Mouse (Mus musculus) G1E (cell line): Measurements from ENCODE around the gene Gm26566.

Experiments
- CTCF ChIP-seq: IDR thresholded peaks from 2 replicates; pipeline ENCODE4 v1.5.1; 2012; ENCODE audit warnings: low read depth, low read length, inconsistent platforms, mixed read lengths
- GATA1 ChIP-seq: IDR thresholded peaks from 2 replicates; pipeline ENCODE4 v1.6.1; 2012; ENCODE audit warnings: borderline replicate concordance, low read length, inconsistent platforms, mixed read lengths
- GATA2 ChIP-seq: IDR thresholded peaks from 2 replicates; pipeline ENCODE4 v1.6.1; 2012; ENCODE audit warnings: low read depth, low read length, inconsistent platforms, borderline replicate concordance
- TAL1 ChIP-seq: conservative IDR thresholded peaks from 2 replicates; pipeline ENCODE4 v1.6.1; 2012; ENCODE audit warnings: low read depth, low read length, inconsistent platforms, mixed read lengths

DNA sequence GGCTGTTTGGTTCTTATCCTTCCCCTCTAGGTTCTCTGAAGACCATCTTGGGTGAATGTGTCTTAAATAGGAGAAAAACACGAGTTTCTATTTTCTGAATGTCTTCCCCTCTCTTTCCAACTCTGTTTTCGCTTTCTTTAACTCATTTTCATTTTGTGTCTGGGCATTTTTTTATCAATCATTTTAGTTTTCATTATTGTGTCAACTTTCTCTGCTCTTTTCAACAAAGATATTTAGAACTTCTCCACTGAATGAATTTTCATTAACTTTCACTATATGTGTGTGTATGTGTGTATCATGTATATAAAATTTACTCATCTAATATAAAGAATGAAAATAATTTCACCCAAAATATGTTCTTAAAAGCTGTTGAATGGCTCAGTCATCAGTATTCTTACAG, 30.3 kb upstream of the Gm26566 start, which contains the start of gene Ifnab:
- TF ChIP-seq CTCF = no peak
- no peak for TF ChIP-seq GATA1
- no peak for TF ChIP-seq GATA2
- TF ChIP-seq TAL1 = no peak
